Mouse (Mus musculus) CD4-positive helper T cell, adult 2 months (primary cell): ENCODE data around the gene Sel1l3.

Experiments used
- DNase-seq: peaks from one replicate; pipeline ENCODE4 v3.0.0-alpha.2; 2012; ENCODE audit warnings: low read depth, missing footprints, low spot score

The Sel1l3 gene

DNA sequence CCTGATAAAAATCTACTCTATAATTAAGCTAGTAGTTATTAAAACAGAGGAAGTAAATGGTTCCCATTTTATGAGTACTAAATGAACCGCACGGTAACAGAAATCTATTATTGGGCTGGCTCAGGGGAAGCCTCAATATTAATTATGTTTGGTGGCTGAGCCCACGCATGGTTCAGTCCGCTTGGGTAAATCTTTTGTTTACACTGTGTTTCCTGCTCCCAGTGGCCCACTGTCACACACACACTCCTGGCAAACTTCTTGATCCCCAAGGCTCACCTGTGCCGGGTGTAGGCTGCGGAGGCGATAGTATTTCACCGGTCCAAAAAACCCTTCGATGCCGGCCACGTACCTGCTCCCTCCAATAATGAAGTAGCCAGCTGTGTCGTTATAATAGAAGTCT, 39.3 kb downstream of the Sel1l3 start:
- DNase-seq: no peak

DNA sequence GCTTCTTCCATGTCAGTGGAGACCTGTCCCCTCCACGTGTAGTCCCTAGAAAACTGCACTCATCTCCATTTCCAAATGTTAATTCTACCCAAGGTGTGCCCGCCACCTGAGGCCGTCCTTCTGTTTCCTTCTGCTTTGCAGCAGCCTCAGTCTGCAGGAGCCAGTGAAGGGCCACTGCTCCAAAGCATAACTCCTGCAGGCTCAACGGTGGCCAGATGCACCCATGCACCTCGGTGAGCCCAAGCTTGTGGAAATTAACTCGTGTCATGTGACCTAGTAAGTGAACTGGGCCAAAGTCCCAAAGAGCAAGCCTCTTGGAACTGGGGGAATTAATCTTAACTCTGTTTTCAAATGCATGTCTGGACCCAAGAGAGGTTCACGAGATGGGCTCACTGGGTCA, 40.8 kb downstream of the Sel1l3 start:
- no peak for DNase-seq

DNA sequence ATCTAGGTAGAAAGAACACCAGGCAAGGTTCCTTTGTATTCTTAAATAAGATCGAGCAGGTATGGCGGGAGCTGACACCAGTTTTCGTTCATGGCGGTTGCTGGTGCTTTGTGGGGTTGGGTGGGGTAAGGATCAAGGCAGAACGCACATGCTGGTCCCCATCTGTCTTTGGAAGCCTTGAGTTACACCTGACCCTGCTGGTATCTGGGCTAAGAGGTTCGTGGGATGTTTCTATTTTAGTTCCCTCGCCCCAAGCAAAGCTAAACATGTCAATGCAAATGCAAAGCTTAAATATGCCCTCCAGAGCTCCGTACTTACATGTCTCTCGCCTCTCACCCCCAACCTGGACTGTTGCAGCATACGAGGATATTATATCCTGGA, 41.5 kb downstream of the Sel1l3 start:
- no peak for DNase-seq

DNA sequence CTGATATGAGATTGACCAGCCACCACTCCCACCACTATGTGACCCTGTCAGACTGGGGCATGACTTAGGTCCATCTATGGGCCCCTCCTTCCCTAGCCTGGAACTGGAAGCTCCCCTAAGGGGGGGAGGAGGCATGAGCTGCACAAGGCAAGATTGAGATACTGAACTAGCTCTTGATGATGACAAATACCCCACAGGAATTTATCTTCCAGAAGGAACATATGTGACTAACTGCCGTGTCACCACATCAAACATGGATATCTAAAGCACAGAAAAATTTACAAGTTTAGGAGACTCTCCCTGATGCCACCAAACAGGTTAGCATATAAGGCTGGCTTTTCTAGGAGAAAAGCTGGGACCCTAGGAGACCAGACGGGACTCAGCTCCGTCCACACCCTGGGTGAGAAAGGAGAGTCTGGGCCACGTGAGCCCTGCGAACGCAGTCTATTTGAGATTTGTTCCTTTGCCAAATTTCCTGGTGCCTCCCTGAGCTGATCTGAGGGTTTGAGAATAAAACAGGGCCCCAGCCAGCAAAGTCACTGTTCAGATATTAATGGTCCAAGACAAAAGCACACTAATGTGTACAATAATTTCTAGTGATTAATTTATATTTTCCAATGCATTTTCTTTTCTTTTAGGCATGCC, 42.0 kb downstream of the Sel1l3 start:
- DNase-seq: no peak

DNA sequence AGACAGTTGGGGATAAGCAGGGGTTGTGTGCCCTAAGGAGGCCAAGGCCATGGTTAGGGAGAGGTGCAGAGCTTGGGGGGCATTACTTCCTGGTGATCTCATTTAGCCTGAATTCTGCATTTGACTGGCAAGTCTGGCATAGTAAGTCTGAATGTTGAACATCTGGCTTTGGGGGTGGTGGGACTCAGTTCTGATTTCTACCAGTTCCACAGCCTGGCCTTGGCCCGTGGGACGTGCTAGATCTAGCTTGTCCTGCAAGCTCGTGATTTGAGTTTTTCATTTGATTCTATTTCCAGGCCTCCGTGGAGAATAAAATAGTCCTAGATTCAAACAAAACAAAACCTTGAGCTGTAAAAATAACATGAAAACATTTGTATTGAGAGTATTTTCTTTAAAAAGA, 46.2 kb downstream of the Sel1l3 start:
- DNase-seq: no peak

DNA sequence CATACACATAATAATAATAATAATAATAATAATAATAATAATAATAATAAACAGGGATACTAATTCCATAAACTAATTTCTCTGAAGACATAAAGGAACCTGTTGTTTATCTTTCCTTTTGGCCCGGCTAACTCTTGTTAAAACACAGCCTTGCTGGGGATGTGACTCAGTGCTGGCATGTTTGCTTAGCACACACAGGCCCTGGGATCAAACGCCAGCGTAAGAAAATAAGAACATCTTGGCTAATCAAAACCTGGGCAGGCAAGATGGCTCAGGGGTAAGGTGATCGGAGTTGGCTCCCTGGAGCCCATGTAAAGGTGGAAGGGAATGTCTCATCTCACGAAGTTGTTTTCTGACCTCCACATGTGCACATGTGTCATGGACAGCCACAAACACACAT, 48.1 kb downstream of the Sel1l3 start:
- DNase-seq: no peak

DNA sequence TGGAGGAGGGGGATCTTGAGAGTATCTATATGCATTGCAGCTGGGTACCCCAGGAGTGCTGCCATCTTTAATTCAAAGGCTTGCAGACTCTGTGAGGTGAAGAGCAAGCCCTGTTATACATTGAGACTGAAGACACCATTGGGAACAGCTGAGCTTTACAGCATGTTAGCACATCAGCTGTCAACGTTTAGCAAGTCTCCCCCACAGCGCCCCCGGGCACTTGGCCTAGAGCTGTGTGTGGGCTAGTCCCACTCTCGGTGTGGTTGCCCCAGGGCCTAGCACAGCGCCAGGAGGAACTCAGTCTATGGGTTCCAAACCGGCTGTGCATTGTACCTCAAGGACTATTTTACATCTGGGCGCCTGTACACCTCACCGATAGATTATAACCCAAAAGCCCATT, 51.3 kb downstream of the Sel1l3 start:
- DNase-seq: no peak

DNA sequence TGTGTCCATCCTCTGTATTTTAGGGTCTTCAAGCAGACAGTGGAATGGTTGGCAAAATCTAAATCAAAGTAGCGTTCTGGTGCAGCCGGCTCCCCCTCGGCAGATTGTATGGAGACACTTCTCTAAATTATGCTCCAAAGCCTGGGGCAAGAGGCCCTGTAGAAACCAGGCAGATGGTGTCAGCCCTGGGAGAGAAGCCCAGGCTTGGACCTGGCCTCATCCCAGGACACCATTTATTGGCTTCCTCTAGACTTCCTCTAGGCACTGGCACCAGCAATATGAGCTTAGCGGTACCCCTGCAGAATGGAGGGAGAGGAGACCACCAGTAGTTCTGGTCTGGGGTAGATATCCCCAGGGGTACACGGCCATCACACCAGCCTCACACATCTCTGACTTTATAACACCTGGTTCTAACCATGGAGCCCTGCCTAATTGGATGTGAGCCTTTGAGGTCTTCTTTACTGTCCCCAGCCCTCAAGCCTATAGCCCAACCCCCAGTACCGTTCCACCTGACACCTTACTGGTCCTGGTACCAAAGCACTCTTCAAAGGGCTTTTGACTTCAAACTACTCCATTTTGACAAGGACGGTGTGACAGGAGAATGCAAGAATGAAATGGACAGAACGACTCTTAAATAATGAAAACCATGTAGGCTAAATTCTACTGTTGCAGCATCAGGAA, 52.1 kb downstream of the Sel1l3 start:
- no peak for DNase-seq

DNA sequence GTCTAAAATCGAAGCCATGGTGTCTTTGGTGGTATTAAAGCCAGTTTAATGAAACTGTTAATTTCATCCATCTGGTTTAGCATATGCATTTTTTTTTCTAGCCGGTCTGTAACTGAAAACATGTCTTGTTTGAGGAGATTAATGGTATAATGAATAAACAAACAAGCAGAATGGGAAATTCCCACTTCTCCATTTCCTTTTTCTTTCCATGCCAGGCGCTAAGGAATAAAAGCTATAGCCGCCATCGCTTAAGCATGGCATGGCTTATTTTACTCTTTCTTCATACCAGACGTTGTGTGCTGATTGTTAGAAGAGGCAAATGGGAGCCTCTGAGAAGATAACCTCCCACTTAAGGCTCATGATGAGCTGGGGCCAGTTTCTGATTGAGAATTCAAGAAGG, 53.5 kb downstream of the Sel1l3 start:
- DNase-seq: no peak

DNA sequence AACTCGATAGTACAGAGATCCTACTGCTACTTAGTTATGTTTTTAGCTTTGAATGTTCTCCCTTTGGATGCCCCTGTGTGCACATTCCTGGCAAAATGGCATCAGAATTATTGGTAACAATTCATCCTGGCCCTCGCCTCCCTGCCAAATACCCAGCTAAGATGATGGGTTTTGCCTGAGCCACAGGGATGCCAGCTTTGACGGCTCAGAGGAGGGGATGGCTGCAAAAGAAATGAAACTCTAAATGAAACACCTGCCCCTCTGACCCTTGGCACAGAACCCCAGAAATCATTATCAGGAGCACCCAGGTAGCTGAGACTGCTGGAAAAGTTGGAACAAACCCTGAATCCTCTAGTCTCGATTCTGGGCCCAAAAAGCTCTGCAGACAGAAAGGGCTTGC, 54.1 kb downstream of the Sel1l3 start:
- DNase-seq: no peak

DNA sequence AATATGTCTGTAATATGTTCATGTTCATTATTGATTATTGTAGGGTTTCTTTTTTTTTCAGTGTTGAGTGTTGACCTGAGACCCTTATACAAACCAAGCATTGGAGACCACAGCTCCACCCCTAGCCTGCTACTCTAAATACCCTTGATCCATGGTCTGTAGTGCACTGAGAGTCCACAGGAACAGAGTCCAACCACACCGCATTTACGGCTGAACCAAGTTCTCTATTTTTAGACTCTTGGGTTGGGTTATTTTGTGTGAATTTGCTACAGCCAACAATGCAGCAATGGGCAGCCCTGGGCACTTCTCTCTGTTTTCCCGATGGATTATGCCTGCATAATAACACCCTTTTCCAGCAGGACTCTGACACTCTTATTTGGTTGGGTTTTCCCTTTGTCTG, 54.6 kb downstream of the Sel1l3 start:
- no peak for DNase-seq

DNA sequence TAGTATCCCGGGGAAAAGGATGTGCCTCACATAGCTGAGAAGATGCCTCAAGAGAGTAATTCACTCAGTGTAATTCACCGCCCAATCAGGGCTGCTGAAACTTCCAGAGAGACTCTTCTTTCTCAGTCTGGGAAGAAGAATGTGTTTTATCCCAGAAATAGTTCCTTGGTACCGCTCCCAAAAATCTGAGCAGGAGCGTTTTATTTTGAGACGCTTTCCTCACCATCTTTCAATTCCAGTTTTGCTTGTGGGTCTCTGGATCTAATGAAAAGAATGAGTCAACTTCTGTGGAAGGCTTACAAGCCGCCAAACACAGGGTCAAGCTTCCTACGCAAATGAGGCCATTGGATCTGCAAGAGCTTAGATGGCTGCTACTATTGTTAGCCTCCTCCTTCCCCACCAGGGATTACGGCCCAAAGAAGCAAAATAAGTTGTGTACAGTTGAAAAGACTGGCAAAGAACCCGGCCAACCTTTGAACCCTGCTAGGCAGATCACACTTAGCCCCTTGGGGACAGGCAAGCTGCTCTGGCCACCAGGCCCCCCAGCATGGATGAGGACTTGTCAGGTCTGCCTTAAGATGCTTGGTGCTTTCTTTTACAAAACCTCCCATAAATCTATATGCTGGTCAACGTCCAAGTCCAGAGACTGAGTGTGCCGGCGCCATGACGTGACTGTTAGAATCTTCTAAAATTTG, 57.6 kb downstream of the Sel1l3 start:
- no peak for DNase-seq

DNA sequence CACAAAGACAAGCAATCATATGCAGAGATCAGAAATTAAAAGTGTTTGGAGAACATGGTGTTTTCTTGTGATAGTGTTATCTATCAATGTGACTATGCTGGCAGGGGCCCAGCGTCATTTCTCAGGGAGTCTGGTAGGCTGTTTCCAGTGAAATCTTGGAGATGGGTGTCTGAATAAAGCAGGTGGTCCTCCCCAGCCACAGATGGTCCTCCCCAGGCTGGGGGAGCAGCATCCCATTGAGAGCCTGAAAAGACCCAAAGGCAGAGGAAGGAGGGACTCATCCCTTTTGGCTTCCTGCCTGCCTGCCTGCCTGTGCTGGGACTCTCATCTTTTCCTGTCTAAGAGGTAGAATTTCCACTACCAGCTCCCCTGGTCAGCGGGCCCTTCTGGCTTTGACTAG, 59.2 kb downstream of the Sel1l3 start:
- DNase-seq: no peak

DNA sequence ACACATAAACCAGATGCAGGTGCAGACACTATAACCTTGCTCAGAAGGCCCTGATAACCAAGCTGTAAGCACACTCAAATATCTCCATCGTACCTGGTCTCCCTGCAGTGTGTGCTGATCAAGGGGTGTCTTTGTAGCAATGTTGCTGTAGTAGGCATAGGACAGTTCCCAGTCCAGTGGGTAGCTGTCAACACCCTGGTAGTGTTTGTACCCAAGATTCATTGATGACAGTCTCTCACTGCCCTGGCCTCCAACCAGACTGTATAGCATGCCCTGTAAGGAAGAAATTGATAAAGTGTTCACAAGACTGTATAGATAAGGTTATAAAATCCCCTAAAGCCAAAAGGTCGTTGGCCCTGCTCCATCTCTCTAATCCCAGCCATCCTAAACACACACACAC, 59.6 kb downstream of the Sel1l3 start:
- DNase-seq: no peak

DNA sequence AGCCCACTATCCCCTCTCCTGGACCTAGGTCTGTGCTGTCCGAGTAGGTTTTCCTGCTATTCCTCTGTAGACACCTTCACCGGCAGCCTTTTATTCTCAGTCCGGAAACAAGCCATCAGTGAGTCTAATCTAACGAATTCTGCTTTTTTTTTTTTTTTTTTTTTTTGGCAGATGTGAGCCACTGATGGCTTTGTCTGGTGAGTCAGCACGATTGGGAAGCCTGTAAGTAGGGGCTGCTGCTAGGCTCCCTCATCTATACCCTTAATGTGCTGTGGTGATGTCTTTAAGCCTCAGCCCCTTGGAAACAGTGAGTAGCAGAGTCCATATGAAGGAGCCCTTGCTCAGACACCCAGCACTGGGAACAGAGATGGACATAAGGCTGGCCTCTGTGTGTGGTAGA, 60.6 kb downstream of the Sel1l3 start:
- DNase-seq: no peak

DNA sequence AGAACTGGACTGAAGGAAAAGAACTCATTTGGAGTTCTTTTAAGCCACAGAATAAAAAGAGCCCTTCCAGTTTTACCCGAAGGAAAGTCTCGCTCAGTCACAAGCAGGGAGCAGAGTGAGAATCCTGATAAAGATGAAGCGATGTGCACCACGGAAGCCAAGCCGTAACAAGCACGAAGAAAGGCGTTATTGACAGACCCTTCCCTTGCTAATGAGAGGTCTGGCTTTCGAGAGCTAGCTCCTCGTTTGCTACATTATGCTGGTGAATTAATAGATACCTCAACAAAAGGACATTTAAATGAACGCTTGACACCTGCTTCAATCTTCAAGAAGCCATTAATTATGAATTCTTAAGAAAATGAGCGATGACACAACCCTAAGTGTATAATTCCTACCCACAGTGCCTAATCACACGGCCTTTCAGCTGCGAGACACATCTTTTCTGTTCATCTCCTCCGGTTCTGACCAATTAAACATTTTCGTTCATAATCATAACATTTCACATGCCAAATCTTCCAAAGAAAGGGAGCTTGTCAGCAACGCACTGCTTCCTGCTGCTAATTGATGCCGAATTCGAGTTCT, 62.3 kb downstream of the Sel1l3 start:
- no peak for DNase-seq

DNA sequence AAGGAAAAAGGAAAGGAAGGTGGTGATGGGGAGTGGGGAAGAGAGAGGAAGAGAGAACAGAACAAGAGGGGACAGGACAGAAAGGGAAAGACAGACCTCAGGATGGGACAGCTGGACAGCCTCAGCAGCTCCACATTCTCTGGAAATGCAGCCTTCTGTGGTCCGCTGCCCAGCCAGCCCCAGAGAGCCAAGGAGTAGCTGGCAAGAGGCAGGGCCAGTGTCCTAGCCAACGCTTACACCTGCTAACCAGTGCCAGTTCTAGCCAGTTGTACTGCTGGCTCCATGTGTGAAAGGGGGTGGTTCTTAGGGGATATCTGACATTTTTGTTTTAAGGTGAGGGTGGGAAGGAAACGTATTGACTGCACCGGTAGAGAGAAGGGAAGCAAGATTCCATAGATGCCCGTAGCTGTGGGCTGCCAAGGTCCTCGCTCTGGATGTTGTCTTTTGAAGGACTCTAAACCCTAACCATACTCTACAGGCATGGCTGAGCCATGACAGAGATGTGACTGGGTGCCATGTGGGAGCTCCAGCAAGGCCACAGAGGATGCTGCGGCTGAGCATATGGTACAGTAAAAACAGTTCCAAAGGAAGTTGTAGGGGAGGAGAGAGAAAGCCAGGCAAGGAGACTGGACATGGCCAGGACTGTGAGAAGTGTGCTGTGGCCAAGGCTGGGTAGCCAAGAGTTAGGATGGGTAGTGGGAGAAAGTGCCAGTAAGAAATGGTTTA, 64.6 kb downstream of the Sel1l3 start:
- no peak for DNase-seq

DNA sequence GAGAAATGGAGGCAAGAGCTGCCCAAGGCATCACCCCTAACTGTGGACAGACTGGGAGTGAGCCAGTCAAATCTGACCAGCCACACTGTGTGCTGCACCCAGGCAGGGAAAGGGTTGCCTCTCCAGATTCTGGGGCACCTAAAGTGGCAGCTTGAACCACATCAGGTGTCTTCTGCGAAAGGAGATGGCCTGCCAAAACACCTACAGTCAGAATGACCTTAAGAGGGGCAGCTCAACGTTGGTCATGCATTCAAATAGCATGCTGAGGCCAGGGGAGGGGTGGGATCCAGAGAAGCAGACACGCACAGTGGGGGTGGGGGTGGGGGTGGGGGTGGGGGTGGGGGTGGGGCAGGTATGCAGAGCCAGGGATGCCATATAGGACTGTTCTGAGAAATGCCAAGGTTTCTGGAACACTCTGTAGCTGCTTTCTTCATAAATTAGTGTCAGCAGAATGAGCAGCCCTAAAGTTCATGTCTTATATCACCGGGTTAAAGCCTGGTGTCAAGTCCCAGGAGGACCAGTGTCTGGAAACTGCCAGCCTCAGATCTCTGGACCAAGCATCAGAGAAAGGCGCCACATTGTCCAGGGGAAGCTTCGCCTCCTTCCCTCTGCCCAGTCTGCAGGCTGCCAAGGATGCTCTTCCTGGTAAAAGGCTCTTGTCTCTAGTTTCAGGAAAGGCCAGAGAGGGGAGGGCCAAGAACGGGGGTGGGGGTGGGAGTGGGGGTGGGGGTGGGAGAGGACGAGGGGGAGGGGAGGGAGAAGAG, 65.4 kb downstream of the Sel1l3 start:
- DNase-seq: no peak

DNA sequence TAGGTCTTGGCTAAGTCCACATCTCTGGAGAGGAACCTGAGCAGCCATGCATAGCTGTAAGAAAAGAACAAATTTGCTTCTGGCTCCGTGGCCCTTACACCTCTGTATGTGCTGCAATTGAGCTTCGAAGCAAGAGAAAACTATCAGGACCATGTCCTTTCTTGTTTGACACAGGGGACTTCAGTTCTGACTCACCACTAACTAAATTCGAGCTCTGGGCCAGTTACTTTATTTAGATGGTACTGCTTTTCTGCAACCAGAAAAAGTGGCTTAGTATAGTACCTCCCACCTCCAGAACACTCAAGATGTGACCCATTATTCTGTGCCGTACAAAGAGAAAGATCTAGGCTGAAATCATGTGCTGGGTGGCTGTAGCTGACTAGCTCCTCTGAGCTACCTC, 66.3 kb downstream of the Sel1l3 start:
- no peak for DNase-seq

DNA sequence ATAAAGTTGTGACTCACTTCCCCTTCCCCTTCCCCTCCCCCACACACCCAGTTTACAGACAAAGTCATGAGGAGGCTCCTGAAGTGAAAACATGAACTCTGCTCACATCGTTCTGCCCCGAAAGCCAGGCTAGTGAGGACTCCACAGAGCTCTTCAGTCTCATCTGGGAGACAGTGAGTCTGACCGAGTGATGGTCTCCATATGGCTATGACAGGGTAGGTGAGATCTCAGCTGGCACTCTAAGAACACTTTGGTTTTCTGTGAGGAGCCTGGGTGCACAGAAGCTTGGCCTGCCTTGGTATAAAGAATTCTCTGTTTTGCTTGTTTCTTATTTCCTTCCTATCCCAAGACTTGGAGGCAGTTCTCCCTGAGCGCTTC, 67.1 kb downstream of the Sel1l3 start:
- DNase-seq: no peak

DNA sequence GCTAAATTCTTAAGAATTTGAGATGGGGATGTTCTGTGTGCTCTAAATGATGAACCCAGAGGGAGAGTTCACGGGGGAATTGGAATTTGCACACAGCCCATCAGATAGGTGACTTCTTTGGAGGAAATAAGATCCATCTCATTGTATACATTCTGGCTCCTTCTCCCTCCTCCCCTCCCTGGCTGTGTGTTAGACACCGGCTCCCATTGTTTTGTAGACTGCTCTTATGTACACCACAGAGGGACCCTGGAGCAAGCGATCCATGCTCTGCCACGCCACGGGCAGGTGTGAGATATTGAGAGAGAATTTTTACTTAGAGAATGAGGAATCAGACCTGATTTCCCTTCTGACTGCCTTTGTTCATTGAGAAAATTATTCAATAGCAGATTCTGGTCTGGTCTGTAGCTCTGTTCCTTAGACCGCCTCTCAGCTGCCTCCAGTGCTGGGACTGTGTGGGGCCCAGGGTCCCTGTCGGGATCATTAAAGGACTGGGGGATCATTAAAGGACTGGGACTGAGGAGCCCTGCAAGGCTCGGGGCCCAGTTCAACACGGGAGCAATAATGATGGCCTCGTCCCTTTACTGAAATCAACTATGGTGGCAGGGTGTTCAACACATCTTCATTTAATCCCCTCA, 67.6 kb downstream of the Sel1l3 start:
- DNase-seq: no peak
